Mouse (Mus musculus) erythroblast, embryonic 14.5 days (primary cell): ENCODE data around the gene Fars2. TPM values are rescaled to one million over a fixed set of nuclear protein-coding genes. Genes with fewer than 3 reads are reported as not detected.

Experiments
- H3K27me3 ChIP-seq: 2 replicates; pipeline ENCODE4 v1.6.1; 2012; ENCODE audit warnings: inconsistent platforms; ENCODE audit not compliant: control insufficient read depth
- H3K36me3 ChIP-seq: 2 replicates; pipeline ENCODE4 v1.6.1; 2012; ENCODE audit warnings: mild to moderate bottlenecking, inconsistent platforms; ENCODE audit not compliant: control insufficient read depth
- H3K4me1 ChIP-seq: 2 replicates; pipeline ENCODE4 v1.6.1; 2012; ENCODE audit warnings: inconsistent platforms; ENCODE audit not compliant: control insufficient read depth
- H3K4me3 ChIP-seq: replicated peaks from 2 replicates; pipeline ENCODE3; 2012; ENCODE audit warnings: moderate library complexity, mild to moderate bottlenecking, inconsistent platforms
- H3K9me3 ChIP-seq: 2 replicates; pipeline ENCODE4 v1.6.1; 2012; ENCODE audit warnings: low read length, inconsistent platforms, mixed read lengths; ENCODE audit not compliant: control insufficient read depth
- GATA1 ChIP-seq: IDR thresholded peaks from 2 replicates; pipeline ENCODE4 v1.6.1; 2012; ENCODE audit warnings: low read length, inconsistent platforms, mixed read lengths
- TAL1 ChIP-seq: IDR thresholded peaks from 3 replicates; pipeline ENCODE4 v1.6.1; 2012; ENCODE audit warnings: low read length, inconsistent platforms, mixed read lengths
- polyA plus RNA-seq: library from polyadenylated mRNA; stranded (reverse); fragments of >175 nt; gene quantifications from 2 replicates; pipeline ENCODE4 v1.2.3, GENCODE M21; 2012

Fars2 gene
- polyA plus RNA-seq: 7.4 and 7.5 TPM in 2 replicates

GRCm38 (mm10) chr13:36117143-36118014 is at the start of gene Fars2, which contains the start of gene Lyrm4:
TSS of gene Fars2 (plus strand) at chr13:36117412.
TSS of gene Lyrm4 (minus strand) at chr13:36117526.
- H3K4me3 ChIP-seq: peak within 1 kb of the TSS; percentile 73
- H3K4me1 ChIP-seq: peaks cover 61% of the 10 kb centered on the region
- no peaks in the 10 kb centered on the region for H3K9me3 ChIP-seq
- TF ChIP-seq GATA1: no peak
- TF ChIP-seq TAL1: no peak
- H3K36me3 ChIP-seq: peaks cover 12% of the 10 kb centered on the region
- no peaks in the 10 kb centered on the region for H3K27me3 ChIP-seq

GRCm38 (mm10) chr13:36074484-36074883 is 42.7 kb upstream of the Fars2 start:
- Histone ChIP-seq H3K27me3 (no peaks in the 10 kb centered on the region), H3K36me3 (peaks cover 33% of the 10 kb centered on the region), H3K9me3 (no peaks in the 10 kb centered on the region), H3K4me1 (peaks cover 18% of the 10 kb centered on the region), H3K4me3 (no peak overlapping the region)
- TF ChIP-seq GATA1: no peak
- TF ChIP-seq TAL1: no peak

- Histone ChIP-seq H3K4me3 (no peak overlapping the region), H3K36me3 (peaks cover 64% of the 10 kb centered on the region), H3K27me3 (no peaks in the 10 kb centered on the region), H3K4me1 (peaks cover 21% of the 10 kb centered on the region), H3K9me3 (no peaks in the 10 kb centered on the region)
- TF ChIP-seq GATA1 (no peak), TAL1 (no peak)
These were observed 35.6 kb upstream of the Fars2 start for GRCm38 (mm10) chr13:36081591-36081990.

GRCm38 (mm10) chr13:36084701-36085100 is 32.5 kb upstream of the Fars2 start:
- Histone ChIP-seq H3K9me3 (no peaks in the 10 kb centered on the region), H3K4me3 (no peak overlapping the region), H3K36me3 (peaks cover 69% of the 10 kb centered on the region), H3K4me1 (peaks cover 52% of the 10 kb centered on the region), H3K27me3 (no peaks in the 10 kb centered on the region)
- no peak for TF ChIP-seq TAL1
- no peak for TF ChIP-seq GATA1

- TF ChIP-seq GATA1 (no peak), TAL1 (no peak)
- Histone ChIP-seq H3K4me1 (peaks cover 65% of the 10 kb centered on the region), H3K9me3 (no peaks in the 10 kb centered on the region), H3K36me3 (peaks cover 72% of the 10 kb centered on the region), H3K4me3 (no peak overlapping the region), H3K27me3 (no peaks in the 10 kb centered on the region)
These were observed 31.2 kb upstream of the Fars2 start for GRCm38 (mm10) chr13:36085971-36086370.

GRCm38 (mm10) chr13:36086608-36087391 is 30.4 kb upstream of the Fars2 start:
- H3K4me1 ChIP-seq: peaks cover 73% of the 10 kb centered on the region
- no peaks in the 10 kb centered on the region for H3K9me3 ChIP-seq
- peak; percentile 76 for TF ChIP-seq GATA1
- peak; percentile 82 for TF ChIP-seq TAL1
- peak overlapping the region; percentile 44 for H3K4me3 ChIP-seq
- peaks cover 73% of the 10 kb centered on the region for H3K36me3 ChIP-seq
- no peaks in the 10 kb centered on the region for H3K27me3 ChIP-seq

GRCm38 (mm10) chr13:36087427-36087826 is 29.8 kb upstream of the Fars2 start:
- peaks cover 73% of the 10 kb centered on the region for H3K36me3 ChIP-seq
- H3K27me3 ChIP-seq: no peaks in the 10 kb centered on the region
- H3K9me3 ChIP-seq: no peaks in the 10 kb centered on the region
- TF ChIP-seq TAL1 (no peak), GATA1 (peak; percentile 52)
- peak overlapping the region; percentile 44 for H3K4me3 ChIP-seq
- H3K4me1 ChIP-seq: peaks cover 78% of the 10 kb centered on the region

- H3K9me3 ChIP-seq: no peaks in the 10 kb centered on the region
- no peak overlapping the region for H3K4me3 ChIP-seq
- peaks cover 78% of the 10 kb centered on the region for H3K4me1 ChIP-seq
- no peaks in the 10 kb centered on the region for H3K27me3 ChIP-seq
- H3K36me3 ChIP-seq: peaks cover 72% of the 10 kb centered on the region
- TF ChIP-seq GATA1 (no peak), TAL1 (no peak)
These were observed 29.0 kb upstream of the Fars2 start for GRCm38 (mm10) chr13:36088168-36088567.

- Histone ChIP-seq H3K36me3 (peaks cover 19% of the 10 kb centered on the region), H3K4me1 (peaks cover 41% of the 10 kb centered on the region), H3K4me3 (no peak overlapping the region), H3K9me3 (no peaks in the 10 kb centered on the region), H3K27me3 (no peaks in the 10 kb centered on the region)
- TF ChIP-seq TAL1: no peak
- TF ChIP-seq GATA1: no peak
These were observed 20.4 kb upstream of the Fars2 start for GRCm38 (mm10) chr13:36096684-36097383.
